Mouse (Mus musculus) forebrain, embryonic 14.5 days (tissue): ENCODE data around the gene Nfyb. TPM values are rescaled to one million over a fixed set of nuclear protein-coding genes. Genes with fewer than 3 reads are reported as not detected.

Experiments used
- ATAC-seq: fragments of 200-750 bp; cut with Nextera tagmentation; 2 replicates; pipeline ENCODE4 v1.8.0; 2017; ENCODE audit warnings: mild to moderate bottlenecking, moderate library complexity
- DNase-seq: peaks from one replicate; pipeline ENCODE4 v3.0.0-alpha.2; 2015; ENCODE audit warnings: low spot score
- H3K27ac ChIP-seq: fragments of 300-500 bp; sonication (generic); 2 replicates; pipeline ENCODE4 v1.5.1; 2014; ENCODE audit warnings: low read depth, mild to moderate bottlenecking, control low read depth, low read length, moderate library complexity
- H3K27me3 ChIP-seq: fragments of 300-500 bp; sonication (generic); replicated peaks from 2 replicates; pipeline ENCODE4 v1.6.1; 2014; ENCODE audit warnings: low read length, control low read depth, mixed read lengths; ENCODE audit not compliant: control insufficient read depth, insufficient read depth
- H3K36me3 ChIP-seq: fragments of 300-500 bp; sonication (generic); 2 replicates; pipeline ENCODE4 v1.6.1; 2014; ENCODE audit warnings: low read length, control low read depth; ENCODE audit not compliant: control insufficient read depth, insufficient read depth
- H3K4me1 ChIP-seq: fragments of 300-500 bp; sonication (generic); 2 replicates; pipeline ENCODE4 v1.6.1; 2014; ENCODE audit warnings: antibody characterized with exemption, low read length, control low read depth; ENCODE audit not compliant: control insufficient read depth, insufficient read depth
- H3K4me2 ChIP-seq: fragments of 300-500 bp; sonication (generic); 2 replicates; pipeline ENCODE4 v1.6.1; 2014; ENCODE audit warnings: mild to moderate bottlenecking, control low read depth, low read length
- H3K4me3 ChIP-seq: fragments of 300-500 bp; sonication (generic); 2 replicates; pipeline ENCODE4 v1.5.1; 2014; ENCODE audit warnings: low read depth, low read length, control low read depth
- H3K9ac ChIP-seq: fragments of 300-500 bp; sonication (generic); 2 replicates; pipeline ENCODE4 v1.6.1; 2014; ENCODE audit warnings: mild to moderate bottlenecking, low read length, control low read depth, moderate library complexity
- H3K9me3 ChIP-seq: fragments of 300-500 bp; sonication (generic); replicated peaks from 2 replicates; pipeline ENCODE4 v1.6.1; 2016; ENCODE audit warnings: low read length, control low read depth, mixed read lengths; ENCODE audit not compliant: control insufficient read depth
- WGBS: fragments of 180-500 bp; shearing (Covaris S2); extraction: QIAGEN DNeasy Blood & Tissue Kit; methylation state at CpG from one replicate; pipeline ENCODE4 v1.1.7; 2014; 5-methylcytosine and 5-hydroxymethylcytosine counted together
- polyA plus RNA-seq: library from polyadenylated mRNA; unstranded; fragments of >200 nt; fragmentation: Nextera tagmentation; extraction: Ambion mirVana; gene quantifications from 2 replicates; pipeline ENCODE4 v1.2.1, GENCODE M21; 2014

Nfyb gene
- polyA plus RNA-seq, 1 experiment from 2014 or later = 69.1 TPM

GRCm38 (mm10) chr10:82742578-82742977 lies 21.4 kb downstream of the Nfyb start:
- H3K9ac ChIP-seq = no peak overlapping the region
- no peaks in the 10 kb centered on the region for H3K9me3 ChIP-seq
- DNase-seq (no peak), ATAC-seq (no peak)
- WGBS = 85% methylated on average over 1 of the region's 1 CpGs
- no peak overlapping the region for H3K4me2 ChIP-seq
- H3K27me3 ChIP-seq = no peaks in the 10 kb centered on the region
- H3K4me1 ChIP-seq = no peaks in the 10 kb centered on the region
- H3K27ac ChIP-seq = no peak overlapping the region
- H3K36me3 ChIP-seq = peaks cover 58% of the 10 kb centered on the region
- H3K4me3 ChIP-seq = no peak overlapping the region

GRCm38 (mm10) chr10:82741876-82742275 lies 22.1 kb downstream of the Nfyb start:
- DNase-seq (no peak), ATAC-seq (no peak)
- no peak overlapping the region for H3K9ac ChIP-seq
- no peak overlapping the region for H3K4me3 ChIP-seq
- H3K36me3 ChIP-seq = peaks cover 54% of the 10 kb centered on the region
- WGBS = 85% methylated on average over 4 of the region's 4 CpGs
- H3K4me1 ChIP-seq = no peaks in the 10 kb centered on the region
- no peaks in the 10 kb centered on the region for H3K9me3 ChIP-seq
- no peaks in the 10 kb centered on the region for H3K27me3 ChIP-seq
- H3K4me2 ChIP-seq = no peak overlapping the region
- no peak overlapping the region for H3K27ac ChIP-seq

GRCm38 (mm10) chr10:82741354-82741753 lies 22.6 kb downstream of the Nfyb start:
- Histone ChIP-seq H3K4me3 (no peak overlapping the region), H3K9ac (no peak overlapping the region), H3K27ac (no peak overlapping the region), H3K4me2 (no peak overlapping the region), H3K27me3 (no peaks in the 10 kb centered on the region), H3K9me3 (no peaks in the 10 kb centered on the region), H3K4me1 (no peaks in the 10 kb centered on the region), H3K36me3 (peaks cover 49% of the 10 kb centered on the region)
- ATAC-seq = no peak
- peak; percentile 42 for DNase-seq
- 71% methylated on average over 8 of the region's 8 CpGs for WGBS

- Histone ChIP-seq H3K9ac (peak overlapping the region; percentile 83), H3K36me3 (peaks cover 23% of the 10 kb centered on the region), H3K4me2 (peak overlapping the region; percentile 88), H3K27ac (peak overlapping the region; percentile 45; the same call in 1 of the 2 replicates), H3K9me3 (no peaks in the 10 kb centered on the region), H3K4me3 (peak overlapping the region; percentile 94), H3K27me3 (no peaks in the 10 kb centered on the region), H3K4me1 (peaks cover 13% of the 10 kb centered on the region)
- WGBS = under 1% methylated on average over 53 of the region's 59 CpGs
- DNase-seq (peak; percentile 31), ATAC-seq (peak; percentile 79)
Measured at GRCm38 (mm10) chr10:82699296-82699941, 64.5 kb downstream of the Nfyb start.

GRCm38 (mm10) chr10:82698712-82699261 lies 65.2 kb downstream of the Nfyb start:
- H3K9ac ChIP-seq = peak overlapping the region; percentile 83
- no peaks in the 10 kb centered on the region for H3K9me3 ChIP-seq
- WGBS = under 1% methylated on average over 42 of the region's 42 CpGs
- peak overlapping the region; percentile 94 for H3K4me3 ChIP-seq
- no peaks in the 10 kb centered on the region for H3K27me3 ChIP-seq
- DNase-seq = peak; percentile 94
- peaks cover 13% of the 10 kb centered on the region for H3K4me1 ChIP-seq
- H3K36me3 ChIP-seq = peaks cover 19% of the 10 kb centered on the region
- H3K4me2 ChIP-seq = peak overlapping the region; percentile 88
- ATAC-seq = peak; percentile 98
- H3K27ac ChIP-seq = peak overlapping the region; percentile 45

Other genes starting within 250 kb of the Nfyb start
- gene 1190007I07Rik, start 140.9 kb downstream of the Nfyb start, polyA plus RNA-seq = 34.4 and 35.7 TPM in 2 replicates
- 226 and 231 TPM in 2 replicates for gene Tdg, start 134.3 kb downstream of the Nfyb start, polyA plus RNA-seq
- gene Glt8d2, start 73.5 kb downstream of the Nfyb start, polyA plus RNA-seq = 2.6 and 4.0 TPM in 2 replicates
- 38.3 and 48.4 TPM in 2 replicates for gene Hcfc2, start 68.0 kb downstream of the Nfyb start, polyA plus RNA-seq
- gene Txnrd1, start 69.8 kb upstream of the Nfyb start, polyA plus RNA-seq = 157 and 169 TPM in 2 replicates
- 0.22 and 0.27 TPM in 2 replicates for gene Eid3, start 102.5 kb upstream of the Nfyb start, polyA plus RNA-seq
- gene Chst11, start 221.4 kb upstream of the Nfyb start, polyA plus RNA-seq = 4.0 and 4.2 TPM in 2 replicates